20 mouse cellular contexts compared by ENCODE assay signal in the genomic region with DNA sequence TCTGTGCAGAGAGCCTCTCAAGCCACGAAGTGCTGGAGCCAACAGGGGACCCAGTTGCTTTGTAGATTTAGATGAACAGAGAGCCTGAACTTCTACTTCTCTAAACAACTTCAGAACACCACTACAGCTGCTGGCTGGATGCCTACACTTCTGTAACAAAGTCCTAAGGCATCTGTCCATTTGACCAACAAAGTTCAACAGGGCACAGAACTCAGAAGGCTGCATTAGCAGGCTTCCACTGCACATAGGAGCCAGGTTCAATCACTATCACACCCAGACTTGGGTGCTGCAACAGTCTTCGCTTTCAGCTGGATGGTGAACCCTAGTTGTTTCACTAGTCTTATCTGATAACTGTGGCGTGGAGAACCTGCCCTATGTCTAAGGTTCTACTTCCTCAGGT. TPM values are rescaled to one million over a fixed set of nuclear protein-coding genes. Genes with fewer than 3 reads are reported as not detected.
"Had no signal": no experiment of that assay in that cellular context is flagged by ENCODE, and none has a peak within 500 bp of the region (broad histone marks: within the 10 kb centered on the region; RNA-seq: fewer than 3 reads in every experiment).

No protein-coding gene starts in this region.

- ATAC-seq: midbrain, embryonic 16.5 days had no signal

- H3K27ac ChIP-seq: midbrain, embryonic 10.5 days; midbrain, embryonic 12.5 days; neural tube, embryonic 13.5 days; neural tube, embryonic 15.5 days had no signal

- H3K9ac ChIP-seq: lung, embryonic 14.5 days; midbrain, embryonic 12.5 days; neural tube, embryonic 13.5 days; neural tube, embryonic 15.5 days had no signal

- H3K9me3 ChIP-seq: midbrain, embryonic 10.5 days; midbrain, embryonic 12.5 days; neural tube, embryonic 13.5 days; neural tube, embryonic 15.5 days had no signal

- H3K4me3 ChIP-seq: midbrain, embryonic 10.5 days; midbrain, embryonic 12.5 days; myocyte; neural tube, embryonic 13.5 days; neural tube, embryonic 15.5 days had no signal

- DNase-seq: lung, embryonic 14.5 days; lung, postnatal 10 days; lung, postnatal 4 days; midbrain, embryonic 14.5 days; retina, postnatal 1 day; right cerebral cortex, adult 18-20 months; right cerebral cortex, postnatal 25 days; right cerebral cortex, postnatal 4 days; spleen, adult 18-20 months; thymus, adult 18-20 months; thymus, postnatal 14 days; thymus, postnatal 36 days had no signal

- H3K27me3 ChIP-seq: midbrain, embryonic 12.5 days; neural tube, embryonic 13.5 days; neural tube, embryonic 15.5 days had no signal

- H3K4me1 ChIP-seq: midbrain, embryonic 10.5 days; midbrain, embryonic 12.5 days; neural tube, embryonic 13.5 days; neural tube, embryonic 15.5 days had no signal

- H3K4me2 ChIP-seq: lung, embryonic 14.5 days; midbrain, embryonic 12.5 days; neural tube, embryonic 13.5 days; neural tube, embryonic 15.5 days had no signal

RNA-seq across cellular contexts. Expression of gene Actc1, which starts 46.5 kb away (rescaled TPM):
- total RNA-seq: megakaryocyte, adult 5-6 weeks; megakaryocyte-erythroid progenitor cell, adult 5-6 weeks had no signal
